Mouse (Mus musculus) cortical plate, adult 2 months (tissue): ENCODE measurements around the gene Olfr716.
"Not testable (repeated sequence)": the region's sequence is repeated elsewhere in the genome, so short reads cannot be mapped to it uniquely, and the experiment has no call there.

Experiments used
- CTCF ChIP-seq: fragments of 200-500 bp; IDR thresholded peaks from 2 replicates; pipeline ENCODE4 v1.5.1; 2011; ENCODE audit warnings: mild to moderate bottlenecking, control low read depth, low read length; ENCODE audit not compliant: insufficient read depth; ENCODE audit errors: extremely low read depth
- POLR2A ChIP-seq: fragments of 200-500 bp; IDR thresholded peaks from 2 replicates; pipeline ENCODE4 v1.6.1; 2011; ENCODE audit warnings: mild to moderate bottlenecking, low read length, control low read depth; ENCODE audit not compliant: insufficient read depth; ENCODE audit errors: extremely low read depth

DNA sequence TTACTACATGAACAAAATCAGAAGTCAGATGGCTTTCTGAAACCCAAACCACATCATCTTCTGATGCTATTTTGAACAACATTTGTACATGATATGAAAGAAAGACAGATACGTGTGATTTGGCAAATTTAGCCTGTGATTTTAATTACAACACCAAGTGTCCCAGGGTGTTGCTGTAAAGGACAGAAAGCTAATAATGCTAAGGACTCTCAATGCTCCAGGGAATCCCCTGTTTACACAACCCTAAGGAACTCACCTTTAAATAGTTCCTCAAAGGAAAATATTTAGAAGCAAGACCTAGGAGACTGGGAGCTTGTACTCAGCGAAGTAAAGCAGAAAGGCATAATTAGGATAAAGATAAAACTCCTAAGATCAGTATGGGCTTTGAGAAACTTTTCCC, at the start of gene Olfr716:
- not testable (repeated sequence) for TF ChIP-seq POLR2A, CTCF
